Mouse (Mus musculus): ENCODE results near the gene Kirrel.

The Kirrel gene

DNA sequence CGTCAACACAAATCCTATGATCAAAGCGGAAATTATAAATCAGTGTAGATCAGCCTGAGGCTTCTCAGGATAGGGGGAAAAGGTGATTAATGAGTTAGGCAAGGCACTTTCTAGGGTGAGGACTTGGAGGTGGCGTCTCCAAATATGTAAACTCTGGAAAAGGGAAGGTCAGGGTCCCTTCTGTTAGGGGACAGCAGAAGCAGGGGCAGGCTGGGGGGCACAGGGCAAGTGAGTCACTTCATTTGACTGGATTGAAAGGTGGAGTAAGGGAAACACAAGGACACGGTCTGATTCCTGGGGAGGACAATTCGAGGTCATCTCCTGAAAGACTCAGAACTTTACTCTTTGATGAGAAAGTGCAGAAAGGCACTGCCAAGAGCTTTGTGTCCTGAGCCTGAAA is 97.6 kb downstream of the Kirrel start:
- no peak for DNase-seq

DNA sequence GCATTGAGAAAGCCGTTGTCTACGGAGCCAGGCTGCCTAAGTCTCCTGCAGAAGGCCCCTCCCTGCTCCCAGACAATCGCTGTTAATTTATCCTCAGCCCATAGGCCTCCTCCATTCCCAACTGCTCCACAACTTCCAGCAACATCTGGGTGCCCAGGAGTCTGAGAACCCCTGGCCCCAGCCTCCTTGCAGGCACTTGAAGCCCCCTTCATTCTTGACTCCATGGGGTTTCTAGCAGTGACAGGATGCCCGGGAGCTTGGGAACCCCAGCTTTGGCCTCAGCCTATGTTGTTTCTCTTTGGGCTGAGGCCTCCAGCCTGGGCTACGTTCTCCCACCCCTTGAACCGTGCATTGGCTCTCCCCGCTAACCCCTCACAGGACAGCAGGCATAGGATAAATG is 98.4 kb downstream of the Kirrel start:
- DNase-seq: no peak

DNA sequence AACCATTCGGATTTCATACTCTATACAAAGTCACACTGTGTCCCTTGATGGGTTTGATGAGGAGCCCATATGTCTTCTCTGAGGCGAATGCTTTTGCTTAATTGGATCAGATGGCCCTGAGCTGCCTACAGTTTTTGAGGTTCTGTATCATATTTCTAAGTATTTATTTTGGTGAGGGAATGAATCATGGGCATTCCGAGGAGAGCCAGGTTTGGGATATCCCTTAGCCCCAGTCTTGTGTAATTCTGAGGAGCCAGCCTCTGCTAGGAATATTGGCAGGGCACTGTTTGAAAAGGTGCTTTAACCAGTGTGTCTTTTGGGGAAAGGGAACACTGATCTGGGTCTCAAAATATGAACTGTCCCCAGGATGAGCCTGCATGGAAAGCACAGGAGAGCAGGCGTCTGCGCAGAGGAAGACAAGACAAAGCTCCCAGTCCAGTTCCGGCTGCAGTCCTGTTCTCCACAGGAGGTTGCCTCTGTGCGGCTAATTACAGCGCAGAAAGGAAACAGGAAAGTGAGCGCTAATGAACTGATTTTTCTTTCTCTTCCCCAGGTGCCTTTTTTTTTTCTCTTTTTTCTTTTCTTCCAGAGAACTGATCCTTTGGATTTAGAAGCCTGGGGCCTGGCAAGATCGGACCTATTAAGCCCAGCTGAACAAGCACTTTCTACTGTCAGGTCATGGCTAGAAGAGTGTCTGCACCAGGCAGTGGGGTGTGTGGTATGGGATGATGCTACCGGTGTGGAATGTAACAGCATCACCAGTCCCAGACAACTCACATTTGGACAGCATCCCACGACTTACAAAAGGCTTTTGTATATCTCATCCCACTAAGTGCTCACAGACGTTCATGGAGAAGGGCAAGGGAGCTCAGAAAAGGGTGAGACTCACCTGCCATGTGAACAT is 101.7 kb downstream of the Kirrel start:
- DNase-seq: no peak

DNA sequence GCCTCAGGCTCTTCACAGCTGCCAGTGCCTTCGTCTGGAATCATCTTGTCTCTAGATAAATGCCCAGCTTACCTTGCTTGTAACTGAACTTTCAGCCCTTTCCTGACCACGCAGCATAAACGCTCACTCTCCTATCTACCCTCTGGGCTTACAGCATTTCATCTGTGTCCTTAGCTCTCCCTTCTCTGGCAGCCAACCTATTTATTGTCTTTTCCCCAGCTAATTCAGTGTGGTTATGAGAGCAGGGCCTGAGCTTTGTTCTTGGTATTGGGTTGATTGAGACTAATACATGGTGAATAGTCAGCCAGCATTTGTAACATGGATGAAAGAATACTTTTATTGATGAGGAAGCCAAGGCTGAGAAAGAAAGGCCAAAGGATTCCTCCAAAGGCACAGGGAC is 102.4 kb downstream of the Kirrel start:
- DNase-seq: no peak

DNA sequence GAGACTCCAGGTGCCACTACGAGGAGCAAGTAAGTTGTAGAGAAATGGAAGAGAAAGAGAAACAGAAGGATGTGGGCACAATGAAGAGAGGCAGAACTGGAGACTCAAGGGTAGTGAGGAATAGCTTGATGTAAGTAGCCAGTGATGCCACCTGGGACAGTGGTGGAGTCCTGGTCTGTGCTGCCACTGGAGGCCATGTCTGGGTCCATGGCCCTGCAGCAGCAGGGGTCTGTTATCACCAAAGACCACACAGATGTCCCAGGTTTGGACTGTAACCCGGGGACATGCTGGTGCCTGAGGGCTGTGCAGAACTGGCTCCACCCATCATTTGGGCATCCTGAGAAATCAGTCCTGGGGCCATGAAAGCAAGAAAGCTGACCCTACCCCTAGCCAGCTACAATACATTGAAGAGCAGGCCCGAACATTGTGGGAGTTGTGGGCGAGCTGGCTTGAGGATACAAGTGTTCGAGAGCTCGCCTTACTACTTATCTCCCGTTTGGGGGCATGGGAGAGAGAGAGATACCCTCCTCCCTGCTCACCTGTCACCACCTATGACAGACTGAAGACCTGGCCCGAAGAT is 107.1 kb downstream of the Kirrel start:
- DNase-seq: no peak

DNA sequence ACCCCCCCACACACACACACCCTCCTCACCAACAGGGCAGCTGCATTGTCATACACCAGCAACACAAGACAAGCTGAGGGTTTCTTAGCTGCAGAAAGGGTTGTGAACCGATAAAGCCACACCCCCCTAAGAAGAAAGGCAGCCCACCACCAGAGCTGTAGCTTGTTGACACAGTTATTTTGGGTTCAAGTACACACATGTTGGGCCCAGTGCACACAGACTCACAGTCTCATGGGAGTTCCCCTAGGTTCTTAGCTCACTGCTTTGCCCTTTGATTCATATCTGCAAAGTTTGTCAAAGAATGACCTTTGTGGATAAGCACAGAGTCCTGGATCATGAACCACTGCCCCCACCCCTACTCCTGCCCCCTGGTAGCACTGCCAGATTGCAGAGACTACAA is 120.6 kb downstream of the Kirrel start:
- DNase-seq: no peak

DNA sequence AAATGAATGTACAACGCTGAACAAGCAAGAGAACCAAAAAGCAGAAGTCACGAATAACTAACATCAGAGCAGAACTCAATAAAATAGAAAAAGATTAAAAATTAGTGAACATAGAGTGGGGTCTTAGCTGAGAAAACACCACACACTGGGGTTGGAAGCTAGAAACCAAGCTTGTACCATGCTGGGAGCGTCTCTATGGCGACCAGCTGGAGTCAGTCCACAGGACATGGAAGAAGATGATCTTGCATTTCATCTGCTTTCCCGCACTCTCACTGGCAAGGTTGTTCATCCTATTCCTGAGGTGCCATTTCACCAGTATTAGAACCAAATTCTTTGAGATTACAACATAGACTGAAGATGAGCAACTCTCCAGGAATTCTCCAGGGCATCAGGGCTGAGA is 126.7 kb downstream of the Kirrel start:
- DNase-seq: no peak

DNA sequence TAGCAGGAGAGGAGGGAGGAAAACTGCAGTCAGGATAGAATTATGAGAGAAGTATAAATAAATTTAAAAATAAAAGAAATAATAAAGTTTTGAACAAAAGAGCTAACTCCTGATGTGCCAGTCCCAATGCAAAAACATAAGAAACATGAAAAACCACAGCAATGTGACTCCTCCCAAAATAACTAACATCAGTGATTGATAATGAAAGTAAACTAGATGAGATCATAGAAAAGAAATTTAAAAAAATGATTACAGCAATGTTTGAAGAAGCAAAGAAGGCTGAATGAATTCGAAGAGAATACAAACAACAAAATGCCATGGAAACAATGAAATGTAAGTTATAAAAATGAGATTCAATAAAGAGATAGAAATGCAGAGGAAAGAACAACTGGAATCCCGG is 132.8 kb downstream of the Kirrel start:
- no peak for DNase-seq

DNA sequence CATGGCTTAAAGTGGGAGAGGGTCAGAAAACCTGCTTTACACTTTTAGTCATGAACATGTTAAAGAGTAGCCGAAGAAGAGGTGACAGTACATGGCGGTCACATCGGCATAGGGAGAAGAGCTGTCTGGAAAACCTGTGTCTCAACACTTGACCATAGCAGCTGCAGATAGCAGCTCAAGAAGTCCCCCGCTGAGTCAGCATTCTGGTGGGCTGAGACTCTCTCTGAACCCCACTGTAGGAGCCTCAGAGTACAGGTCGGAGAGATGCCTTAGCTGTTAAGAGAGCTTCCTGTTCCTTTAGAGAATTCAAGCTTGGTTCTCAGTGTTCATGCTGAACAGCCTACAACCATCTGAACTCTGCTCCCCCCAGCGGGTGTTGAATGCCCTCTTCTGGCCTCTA is 136.0 kb downstream of the Kirrel start:
- no peak for DNase-seq

DNA sequence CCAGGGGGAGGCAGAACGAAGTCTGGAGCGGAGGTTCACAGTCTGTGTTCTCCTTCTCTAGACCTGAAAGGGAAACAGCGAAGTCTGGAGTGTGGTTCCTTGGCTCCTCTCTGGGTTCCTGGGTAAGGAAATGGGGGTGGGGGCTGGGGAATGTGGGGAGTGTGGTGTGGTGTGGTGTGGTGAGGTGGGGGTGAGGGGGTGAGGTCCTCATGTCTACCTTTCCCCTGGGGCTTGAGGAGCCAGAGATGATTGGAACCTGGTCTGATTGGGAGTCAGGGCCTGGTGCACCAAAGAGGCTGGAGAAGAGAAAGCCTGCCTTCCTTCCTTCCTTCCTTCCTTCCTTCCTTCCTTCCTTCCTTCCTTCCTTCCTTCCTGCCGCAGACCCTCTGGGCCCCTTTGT is 140.5 kb downstream of the Kirrel start:
- no peak for DNase-seq

DNA sequence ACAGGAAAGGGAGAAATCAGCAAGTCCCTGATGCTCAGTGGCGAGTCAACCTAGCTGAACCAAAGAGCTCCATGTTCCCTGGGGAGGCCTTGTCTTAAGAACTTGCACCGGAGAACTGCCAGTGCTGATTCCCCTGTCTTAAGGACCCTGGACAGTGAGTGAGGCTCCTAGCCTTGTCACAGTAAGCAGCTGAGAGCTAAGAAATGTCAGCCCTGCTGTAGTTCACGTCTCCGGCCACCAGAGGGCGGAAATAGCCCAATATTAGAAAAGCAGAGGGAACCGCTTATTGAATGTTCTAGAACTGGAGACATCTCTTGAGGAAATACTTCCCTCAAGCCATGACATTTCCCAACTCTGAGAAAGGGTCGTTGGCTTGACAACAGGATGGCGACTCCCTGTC is 141.2 kb downstream of the Kirrel start:
- DNase-seq: peak; percentile 68

DNA sequence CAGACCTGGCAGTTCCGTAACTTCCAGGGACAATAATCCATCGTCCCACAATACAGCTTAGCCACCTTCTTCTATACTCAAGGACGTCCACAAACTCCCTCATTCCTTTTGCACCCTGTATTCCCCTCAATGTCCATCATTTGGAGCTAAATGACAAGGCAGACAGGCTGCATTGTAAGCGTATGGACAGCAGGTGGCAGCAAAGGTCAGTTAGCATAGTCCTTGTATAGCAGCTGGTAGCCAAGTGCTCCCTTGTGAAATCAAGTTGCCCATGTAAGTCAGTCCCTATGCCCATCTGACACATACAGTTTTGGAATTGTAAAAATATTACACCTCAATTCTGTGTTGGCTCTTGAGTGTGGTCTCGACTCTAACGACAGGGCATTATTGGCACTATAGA is 143.7 kb downstream of the Kirrel start:
- DNase-seq: peak; percentile 57
